Mouse (Mus musculus): Measurements from ENCODE around the gene Rhox12. TPM values are rescaled to one million over a fixed set of nuclear protein-coding genes. Genes with fewer than 3 reads are reported as not detected.
A peak's percentile ranks its signal among the peaks of the same experiment; 100 is the strongest.

The Rhox12 gene
- total RNA-seq (2022), result not detected

GRCm38 (mm10) chrX:38110807-38111206 lies at the start of gene Rhox12:
Rhox12 (minus strand) TSS chrX:38110907.
- DNase-seq (ENCODE audit: low spot score), result no peak

- DNase-seq (ENCODE audit: low spot score), result no peak
Measured at GRCm38 (mm10) chrX:38159097-38159496, 48.4 kb upstream of the Rhox12 start.

- no peak for DNase-seq (ENCODE audit: low spot score)
Measured at GRCm38 (mm10) chrX:38121478-38121877, 10.8 kb upstream of the Rhox12 start.

- DNase-seq (ENCODE audit: low spot score), result no peak
Measured at GRCm38 (mm10) chrX:38120982-38121381, 10.3 kb upstream of the Rhox12 start, which contains the start of gene Rhox13. Rhox13 (plus strand) TSS chrX:38121219.

- no peak for DNase-seq (ENCODE audit: low spot score)
Measured at GRCm38 (mm10) chrX:38085041-38085440, 25.7 kb downstream of the Rhox12 start, which contains the start of gene Rhox11. Rhox11 (minus strand) TSS chrX:38085141.

- DNase-seq (ENCODE audit: low spot score), result peak; percentile 1
Measured at GRCm38 (mm10) chrX:38084226-38084625, 26.5 kb downstream of the Rhox12 start.

GRCm38 (mm10) chrX:38066175-38066574 lies 44.5 kb downstream of the Rhox12 start, which contains the start of gene Rhox10:
Rhox10 (plus strand) TSS chrX:38066475.
- no peak for DNase-seq (ENCODE audit: low spot score)

GRCm38 (mm10) chrX:38061544-38061943 lies 49.2 kb downstream of the Rhox12 start:
- no peak for DNase-seq (ENCODE audit: low spot score)

Other genes with a start within 250 kb of the Rhox12 start
- not detected for gene Rhox8, start 232.0 kb downstream of the Rhox12 start, total RNA-seq (2022)
- gene Rhox7b, start 213.7 kb downstream of the Rhox12 start, total RNA-seq (2022), result not detected
- gene Rhox9, start 209.1 kb downstream of the Rhox12 start, total RNA-seq (2022), result not detected
- not detected for gene Btg1-ps1, start 92.1 kb downstream of the Rhox12 start, total RNA-seq (2022)
- not detected for gene Btg1-ps2, start 67.8 kb downstream of the Rhox12 start, total RNA-seq (2022)
- not detected for gene Rhox10, start 44.4 kb downstream of the Rhox12 start, total RNA-seq (2022)
- not detected for gene Rhox11, start 25.8 kb downstream of the Rhox12 start, total RNA-seq (2022)
- not detected for gene Rhox13, start 10.3 kb upstream of the Rhox12 start, total RNA-seq (2022)
- 10 to 100 TPM in 2 of 4 experiments, 1 to 10 TPM in 2; 8.6 to 10.7 (median 10.1) TPM for gene Zbtb33, start 78.9 kb upstream of the Rhox12 start, total RNA-seq (2022)
- gene Tmem255a, start 141.5 kb upstream of the Rhox12 start, total RNA-seq (2022), result 1 to 10 TPM in 1 of 4 experiments, under 1 TPM in 3; 0.63 to 1.5 (median 0.72) TPM
- not detected for gene Atp1b4, start 205.3 kb upstream of the Rhox12 start, total RNA-seq (2022)

Measured in heart, adult 8-10 months (tissue).